Mouse (Mus musculus) liver, adult 2 months (tissue): ENCODE data around the gene Slc19a1.

Experiments used
- CTCF ChIP-seq: fragments of 200-500 bp; IDR thresholded peaks from 2 replicates; pipeline ENCODE4 v1.5.1; 2011; ENCODE audit warnings: low read depth, low read length, control low read depth
- POLR2A ChIP-seq: fragments of 200-500 bp; IDR thresholded peaks from 2 replicates; pipeline ENCODE4 v1.6.1; 2011; ENCODE audit warnings: low read length, control low read depth; ENCODE audit not compliant: insufficient read depth; ENCODE audit errors: extremely low read depth

DNA sequence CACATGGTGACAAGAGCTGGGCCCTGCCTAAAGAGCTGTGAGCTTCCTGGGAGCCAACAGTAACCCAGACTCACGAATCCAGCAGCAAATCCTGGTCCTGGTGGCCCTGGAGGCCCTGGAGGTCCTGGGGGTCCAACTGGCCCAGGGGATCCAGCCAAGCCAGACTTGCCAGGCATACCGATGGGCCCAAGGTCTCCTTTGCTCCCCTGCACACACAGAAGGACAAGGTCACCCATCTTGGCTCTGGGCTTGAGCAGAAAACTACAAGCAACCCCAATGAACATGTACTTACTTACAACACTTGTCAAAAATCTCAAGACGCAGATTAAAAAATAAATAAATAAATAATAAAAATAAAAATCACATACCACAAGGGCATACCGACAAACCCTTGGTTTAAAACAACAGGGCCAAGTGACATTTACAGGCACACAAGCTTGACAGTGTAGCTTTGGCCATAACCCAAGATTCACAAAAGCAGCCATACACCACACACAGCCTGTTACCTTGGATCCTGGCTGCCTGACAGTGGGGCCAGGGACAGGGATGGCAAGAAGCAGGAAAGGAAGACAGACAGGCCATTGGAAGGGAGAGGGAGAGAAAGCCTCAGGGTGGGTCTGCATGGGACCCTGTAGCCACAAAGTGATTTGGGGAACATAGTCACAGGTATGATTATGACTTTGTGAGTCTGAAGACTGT lies 42.4 kb downstream of the Slc19a1 start:
- no peak for TF ChIP-seq CTCF
- TF ChIP-seq POLR2A: no peak
